Mouse (Mus musculus) hindbrain, postnatal 0 days (tissue): Measurements from ENCODE around the gene Zfp518b. TPM values are rescaled to one million over a fixed set of nuclear protein-coding genes. Genes with fewer than 3 reads are reported as not detected.

ENCODE experiments used
- ATAC-seq: fragments of 200-750 bp; cut with Nextera tagmentation; 2 replicates; pipeline ENCODE4 v1.8.0; 2017; ENCODE audit warnings: mild to moderate bottlenecking, moderate TSS enrichment, moderate library complexity
- DNase-seq: peaks from one replicate; pipeline ENCODE4 v3.0.0-alpha.2; 2015; ENCODE audit warnings: low spot score
- H3K27ac ChIP-seq: fragments of 300-500 bp; sonication (generic); 2 replicates; pipeline ENCODE4 v1.5.1; 2014; ENCODE audit warnings: mild to moderate bottlenecking
- H3K27me3 ChIP-seq: fragments of 300-500 bp; sonication (generic); 2 replicates; pipeline ENCODE4 v1.6.1; 2014; ENCODE audit warnings: low read length, mixed read lengths; ENCODE audit not compliant: insufficient read depth
- H3K36me3 ChIP-seq: fragments of 300-500 bp; sonication (generic); 2 replicates; pipeline ENCODE4 v1.6.1; 2014; ENCODE audit warnings: low read length, mixed read lengths; ENCODE audit not compliant: insufficient read depth
- H3K4me1 ChIP-seq: fragments of 300-500 bp; sonication (generic); 2 replicates; pipeline ENCODE4 v1.6.1; 2014; ENCODE audit warnings: antibody characterized with exemption, low read length, mixed read lengths; ENCODE audit not compliant: insufficient read depth
- H3K4me2 ChIP-seq: fragments of 300-500 bp; sonication (generic); 2 replicates; pipeline ENCODE4 v1.6.1; 2014; ENCODE audit warnings: low read depth, mild to moderate bottlenecking, low read length, moderate library complexity, mixed read lengths
- H3K4me3 ChIP-seq: fragments of 300-500 bp; sonication (generic); 2 replicates; pipeline ENCODE4 v1.5.1; 2014; ENCODE audit warnings: low read length
- H3K9ac ChIP-seq: fragments of 300-500 bp; sonication (generic); replicated peaks from 2 replicates; pipeline ENCODE4 v1.6.1; 2014; ENCODE audit warnings: mild to moderate bottlenecking, low read length, moderate library complexity, mixed read lengths
- H3K9me3 ChIP-seq: fragments of 300-500 bp; sonication (generic); 2 replicates; pipeline ENCODE4 v1.6.1; 2016; ENCODE audit warnings: low read length, mixed read lengths
- CTCF ChIP-seq: IDR thresholded peaks from 2 replicates; pipeline ENCODE4 v1.5.1; 2016; ENCODE audit warnings: antibody characterized with exemption, control low read depth, low read depth
- WGBS: fragments of 180-500 bp; shearing (Covaris S2); extraction: QIAGEN DNeasy Blood & Tissue Kit; methylation state at CpG from one replicate; pipeline ENCODE4 v1.1.7; 2014; 5-methylcytosine and 5-hydroxymethylcytosine counted together
- polyA plus RNA-seq: library from polyadenylated mRNA; unstranded; fragments of >200 nt; fragmentation: Nextera tagmentation; extraction: Ambion mirVana; gene quantifications from 2 replicates; pipeline ENCODE4 v1.2.1, GENCODE M21; 2015
- total RNA-seq: library from RNA; depleted of rRNA; stranded (reverse); fragments of >200 nt; gene quantifications from 2 replicates; pipeline ENCODE4 v1.2.3, GENCODE M21; 2014

Zfp518b gene
- total and polyA plus RNA-seq, 2 experiments from 2014 or later: 13.8 to 51.3 TPM

- 77% methylated on average over 12 of the region's 12 CpGs for WGBS
- DNase-seq: no peak
- TF ChIP-seq CTCF: no peak
- Histone ChIP-seq H3K4me3 (no peak overlapping the region), H3K9ac (no peak overlapping the region), H3K27ac (no peak overlapping the region), H3K4me2 (no peak overlapping the region), H3K4me1 (no peaks in the 10 kb centered on the region), H3K9me3 (no peaks in the 10 kb centered on the region), H3K27me3 (no peaks in the 10 kb centered on the region), H3K36me3 (no peaks in the 10 kb centered on the region)
- no peak for ATAC-seq
Measured at GRCm38 (mm10) chr5:38655421-38655928, 29.2 kb downstream of the Zfp518b start.

- no peaks in the 10 kb centered on the region for H3K36me3 ChIP-seq
- no peaks in the 10 kb centered on the region for H3K27me3 ChIP-seq
- ATAC-seq: no peak
- H3K4me3 ChIP-seq: no peak overlapping the region
- no peak overlapping the region for H3K27ac ChIP-seq
- no peaks in the 10 kb centered on the region for H3K9me3 ChIP-seq
- no peak overlapping the region for H3K4me2 ChIP-seq
- H3K4me1 ChIP-seq: no peaks in the 10 kb centered on the region
- no peak overlapping the region for H3K9ac ChIP-seq
- 0 out of 2 replicates have a peak, but pooled peaks have one; percentile 4 for TF ChIP-seq CTCF
- DNase-seq: no peak
- WGBS: 36% methylated on average over 1 of the region's 1 CpGs
Measured at GRCm38 (mm10) chr5:38654571-38654970, 30.1 kb downstream of the Zfp518b start.

GRCm38 (mm10) chr5:38653101-38653500 is 31.5 kb downstream of the Zfp518b start:
- Histone ChIP-seq H3K9me3 (no peaks in the 10 kb centered on the region), H3K4me3 (no peak overlapping the region), H3K36me3 (no peaks in the 10 kb centered on the region), H3K27me3 (no peaks in the 10 kb centered on the region), H3K4me1 (no peaks in the 10 kb centered on the region), H3K9ac (no peak overlapping the region), H3K4me2 (no peak overlapping the region), H3K27ac (no peak overlapping the region)
- DNase-seq: no peak
- TF ChIP-seq CTCF: no peak
- WGBS: 89% methylated on average over 2 of the region's 2 CpGs
- no peak for ATAC-seq

- Histone ChIP-seq H3K4me2 (no peak overlapping the region), H3K27me3 (no peaks in the 10 kb centered on the region), H3K9me3 (no peaks in the 10 kb centered on the region), H3K36me3 (no peaks in the 10 kb centered on the region), H3K4me1 (no peaks in the 10 kb centered on the region), H3K27ac (no peak overlapping the region), H3K4me3 (no peak overlapping the region), H3K9ac (no peak overlapping the region)
- 40% methylated on average over 5 of the region's 5 CpGs for WGBS
- no peak for TF ChIP-seq CTCF
- peak; percentile 7 for DNase-seq
- ATAC-seq: no peak
Measured at GRCm38 (mm10) chr5:38651455-38651854, 33.2 kb downstream of the Zfp518b start.

GRCm38 (mm10) chr5:38641526-38641925 is 43.1 kb downstream of the Zfp518b start:
- no peaks in the 10 kb centered on the region; the same call in 1 of the 2 replicates for H3K9me3 ChIP-seq
- H3K36me3 ChIP-seq: no peaks in the 10 kb centered on the region
- ATAC-seq (no peak), DNase-seq (no peak)
- no peak overlapping the region for H3K4me2 ChIP-seq
- no peak overlapping the region for H3K27ac ChIP-seq
- H3K4me3 ChIP-seq: no peak overlapping the region
- H3K27me3 ChIP-seq: no peaks in the 10 kb centered on the region
- no peak for TF ChIP-seq CTCF
- no peak overlapping the region for H3K9ac ChIP-seq
- no peaks in the 10 kb centered on the region for H3K4me1 ChIP-seq

- DNase-seq: peak; percentile 35
- H3K36me3 ChIP-seq: no peaks in the 10 kb centered on the region
- no peak for TF ChIP-seq CTCF
- H3K27me3 ChIP-seq: no peaks in the 10 kb centered on the region
- H3K4me1 ChIP-seq: no peaks in the 10 kb centered on the region
- H3K27ac ChIP-seq: no peak overlapping the region
- no peak overlapping the region for H3K4me2 ChIP-seq
- no peaks in the 10 kb centered on the region for H3K9me3 ChIP-seq
- no peak overlapping the region for H3K4me3 ChIP-seq
- no peak overlapping the region for H3K9ac ChIP-seq
- 57% methylated on average over 5 of the region's 5 CpGs for WGBS
- ATAC-seq: peak; percentile 55
Measured at GRCm38 (mm10) chr5:38636301-38636749, 48.3 kb downstream of the Zfp518b start.

- no peak overlapping the region for H3K4me3 ChIP-seq
- no peaks in the 10 kb centered on the region for H3K4me1 ChIP-seq
- H3K9ac ChIP-seq: no peak overlapping the region
- ATAC-seq: no peak
- H3K27me3 ChIP-seq: no peaks in the 10 kb centered on the region
- no peaks in the 10 kb centered on the region for H3K36me3 ChIP-seq
- DNase-seq: no peak
- TF ChIP-seq CTCF: no peak
- 93% methylated on average over 1 of the region's 1 CpGs for WGBS
- no peak overlapping the region for H3K4me2 ChIP-seq
- no peak overlapping the region for H3K27ac ChIP-seq
- H3K9me3 ChIP-seq: no peaks in the 10 kb centered on the region
Measured at GRCm38 (mm10) chr5:38635696-38636095, 48.9 kb downstream of the Zfp518b start.
